Mouse (Mus musculus) regulatory T cell (primary cell): Measurements from ENCODE around the gene Macc1.
"Not testable (repeated sequence)": the region's sequence is repeated elsewhere in the genome, so short reads cannot be mapped to it uniquely, and the experiment has no call there.

Source experiments
- in situ Hi-C: fragments of 300-600 bp; cut with MboI, MseI; formaldehyde crosslinking; loops from one replicate; pipeline ENCODE4 v1.15.1; 2025; ENCODE audit warnings: high pct_unique_total_duplicates

Gene Macc1

GRCm38 (mm10) chr12:119313970-119314369 is at the start of gene Macc1:
Macc1 (plus strand) TSS chr12:119314270.
- in situ Hi-C loops, result no loop called here

GRCm38 (mm10) chr12:119264506-119264905 is 49.6 kb upstream of the Macc1 start:
- in situ Hi-C loops, result no loop called here

DNA sequence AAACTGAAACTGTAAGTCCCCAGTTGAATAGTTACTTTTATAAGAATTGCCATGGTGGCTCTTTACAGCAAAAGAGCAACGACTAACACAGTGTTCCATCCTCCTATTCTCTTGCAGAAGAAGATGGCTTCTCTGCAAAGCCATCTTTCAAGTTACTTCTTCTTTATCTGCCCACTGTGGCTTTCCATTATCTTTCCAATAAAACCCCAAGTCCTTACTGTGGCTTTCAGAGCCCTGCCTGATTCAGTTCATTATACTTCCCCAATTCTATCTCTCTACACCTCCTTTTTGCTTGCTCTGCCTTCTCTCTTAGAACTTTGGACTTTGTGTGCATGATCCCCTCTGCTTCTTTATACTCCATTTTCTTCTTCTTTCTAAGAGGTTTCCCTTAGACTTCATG is 45.3 kb upstream of the Macc1 start:
- in situ Hi-C loops, result no loop called here

DNA sequence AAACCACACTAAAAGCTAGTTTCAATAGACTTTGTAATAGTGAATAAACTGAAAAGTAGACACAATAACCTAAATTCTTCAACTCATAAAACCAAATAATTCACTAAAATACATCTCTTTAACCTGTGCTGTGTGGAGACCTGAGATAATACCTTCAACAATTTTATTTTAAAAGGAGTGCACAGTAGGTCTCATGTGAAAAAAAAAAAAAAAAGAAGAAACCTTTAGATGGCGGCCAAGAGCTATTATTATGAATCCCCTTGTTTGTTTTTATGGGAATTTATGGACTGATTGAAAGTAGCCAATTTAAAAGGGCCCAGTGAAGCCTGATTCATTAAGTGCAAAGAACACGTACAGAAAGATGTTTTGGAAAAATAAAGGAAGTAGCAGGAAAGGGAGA is 44.0 kb upstream of the Macc1 start:
- in situ Hi-C loops, result no loop called here

GRCm38 (mm10) chr12:119271964-119272363 is 42.1 kb upstream of the Macc1 start:
- in situ Hi-C loops, result no loop called here

GRCm38 (mm10) chr12:119273605-119274004 is 40.5 kb upstream of the Macc1 start:
- in situ Hi-C loops, result no loop called here

DNA sequence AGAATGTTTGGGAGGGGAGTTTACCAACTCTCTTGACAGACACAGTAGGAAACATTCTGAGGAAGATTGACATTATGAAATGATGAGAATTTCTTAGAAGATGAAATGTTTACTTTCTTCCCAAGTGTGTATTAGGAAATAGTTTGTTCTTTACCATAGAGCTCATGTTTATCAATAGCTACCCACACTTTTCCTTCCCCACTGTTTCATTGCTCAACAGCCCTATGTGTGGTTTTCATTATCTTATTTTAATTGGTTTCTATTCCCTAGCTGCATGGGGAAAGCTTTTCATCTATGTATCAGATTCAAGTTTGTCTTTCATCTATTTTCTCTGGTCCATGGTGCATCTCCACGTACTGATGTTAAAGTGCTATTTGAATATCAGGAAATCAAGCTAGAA is 37.8 kb upstream of the Macc1 start:
- in situ Hi-C loops, result no loop called here

DNA sequence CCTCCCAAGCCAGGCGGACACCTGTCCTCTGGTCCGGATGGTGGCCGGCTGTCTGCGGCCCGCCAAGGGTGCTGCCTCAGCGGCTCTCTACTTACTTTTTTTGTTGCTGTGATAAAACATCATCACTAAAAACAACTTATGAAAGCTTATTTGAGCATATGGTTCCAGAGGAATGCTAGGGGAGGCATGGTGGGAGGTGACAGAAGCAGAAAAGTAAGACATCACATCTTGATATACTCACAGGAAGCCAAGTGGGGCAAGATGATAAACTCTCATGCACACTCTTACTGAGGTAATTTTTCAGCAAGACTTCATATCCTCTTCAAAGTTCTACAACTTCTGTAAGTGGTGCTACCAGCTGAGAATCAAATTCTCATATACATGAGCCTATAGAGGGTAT is 22.5 kb upstream of the Macc1 start:
- in situ Hi-C loops, result no loop called here

GRCm38 (mm10) chr12:119303618-119304017 is 10.5 kb upstream of the Macc1 start:
- in situ Hi-C loops, result loop anchor here (10.0 kb wide), 1 partner anchor 49 kb away; no protein-coding TSS in a partner anchor

DNA sequence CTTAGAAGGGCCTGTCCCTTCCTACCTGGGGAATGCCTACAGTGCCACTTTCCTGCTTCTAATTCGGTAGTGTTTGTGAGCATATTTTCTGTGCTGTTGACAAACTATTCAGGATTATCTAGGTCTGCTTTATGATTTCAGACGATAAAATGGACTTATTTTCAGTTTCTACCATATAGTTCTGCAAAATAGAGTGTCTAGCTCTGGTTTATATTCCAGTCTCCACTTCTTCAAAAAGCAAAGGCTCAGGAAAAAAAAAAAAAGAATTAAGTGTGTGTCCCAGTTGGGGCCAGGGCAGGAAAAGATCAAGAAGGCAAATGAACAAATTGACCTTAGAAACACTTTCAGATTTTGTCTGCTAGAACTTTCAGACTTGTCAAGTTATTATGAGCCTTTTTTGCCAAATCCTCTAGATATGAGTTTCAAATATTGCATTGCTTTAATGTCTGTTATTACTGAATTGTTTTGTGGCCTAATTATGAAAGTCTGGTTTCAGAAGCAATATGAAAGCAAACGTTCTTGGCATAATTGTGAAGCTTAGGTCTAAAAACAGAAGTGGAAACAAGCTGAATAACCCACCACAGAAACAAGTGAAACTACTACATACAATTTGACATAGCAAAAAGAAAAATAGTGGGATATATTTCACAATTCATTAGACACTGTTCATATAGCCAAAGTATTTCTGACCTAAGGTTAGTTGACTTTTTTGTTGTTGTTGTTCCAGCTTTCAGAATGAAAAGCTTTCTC is 881 bp upstream of the Macc1 start:
- in situ Hi-C loops, result no loop called here

- in situ Hi-C loops, result no loop called here
These were observed 4.7 kb downstream of the Macc1 start for GRCm38 (mm10) chr12:119318799-119319198.

- in situ Hi-C loops, result no loop called here
These were observed 11.3 kb downstream of the Macc1 start for GRCm38 (mm10) chr12:119325400-119325799.

- in situ Hi-C loops, result no loop called here
These were observed 16.6 kb downstream of the Macc1 start for GRCm38 (mm10) chr12:119330644-119331043.

- in situ Hi-C loops, result no loop called here
These were observed 19.3 kb downstream of the Macc1 start for GRCm38 (mm10) chr12:119333376-119333775.

DNA sequence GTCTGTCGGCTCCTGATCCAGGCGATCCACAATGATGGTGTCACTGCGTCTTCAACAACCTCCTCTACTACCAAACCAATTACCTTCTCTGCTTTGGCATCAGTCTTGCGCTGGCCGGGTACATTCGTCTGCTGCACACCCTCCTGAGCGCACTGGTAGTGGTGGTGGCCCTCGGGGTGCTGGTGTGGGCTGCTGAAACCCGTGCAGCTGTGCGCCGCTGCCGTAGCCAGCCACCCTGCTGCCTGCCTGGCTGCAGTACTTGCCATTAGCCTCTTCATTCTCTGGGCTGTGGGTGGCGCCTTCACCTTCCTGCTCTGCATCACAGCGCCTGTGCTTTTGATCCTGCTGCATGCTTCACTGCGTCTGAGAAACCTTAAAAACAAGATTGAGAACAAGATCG is 38.5 kb downstream of the Macc1 start:
- in situ Hi-C loops, result not testable (repeated sequence)

DNA sequence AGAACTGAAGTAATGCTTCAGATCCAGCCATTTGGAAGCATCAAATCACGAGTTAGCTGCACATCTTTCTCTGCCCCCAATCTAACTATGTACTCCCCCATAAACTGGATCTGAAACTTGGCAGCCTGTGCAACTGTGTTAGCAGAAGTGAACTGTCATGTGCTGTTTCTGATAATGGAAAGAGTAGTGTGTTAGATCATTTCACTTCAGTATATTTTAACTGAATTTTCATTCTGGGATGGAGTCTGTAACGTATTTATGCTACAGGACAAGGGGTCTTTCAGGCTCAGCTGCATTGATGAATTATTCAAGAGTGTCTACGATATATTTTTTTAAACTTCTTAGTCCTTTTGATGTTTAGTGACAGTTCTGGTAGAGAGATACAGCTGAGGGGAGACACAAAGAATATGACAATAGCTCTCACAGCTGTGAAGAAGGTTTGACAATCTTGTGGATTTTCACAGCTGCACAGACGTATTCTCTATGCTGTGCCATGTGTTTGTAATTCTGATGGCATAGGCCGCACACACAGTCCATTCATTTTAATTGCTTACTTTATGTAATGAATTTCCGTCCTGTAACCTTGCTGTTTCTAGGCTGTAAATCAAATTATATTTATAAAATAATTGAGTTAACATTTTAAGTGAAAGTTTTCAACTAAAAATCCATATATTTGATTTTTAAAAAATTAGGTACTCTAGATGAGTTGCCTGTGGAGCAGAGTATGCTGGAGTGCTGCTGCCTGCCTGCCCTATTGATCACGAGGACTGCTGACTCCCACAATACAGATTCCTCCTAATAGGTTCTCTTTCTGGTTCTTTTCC is 43.6 kb downstream of the Macc1 start:
- in situ Hi-C loops, result no loop called here

DNA sequence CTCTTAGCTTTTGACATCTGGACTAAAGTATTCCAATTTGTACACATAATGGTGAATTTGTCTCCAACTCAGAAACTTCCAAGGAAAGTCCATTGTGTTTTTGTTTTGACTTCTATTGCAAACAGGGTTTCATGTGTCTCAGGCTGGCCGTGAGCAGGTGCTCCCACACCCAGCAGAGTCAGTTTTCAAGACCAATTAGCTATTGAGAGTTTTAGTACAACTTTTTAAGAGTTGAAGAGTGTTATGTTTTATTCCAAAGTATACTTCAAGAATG is 44.1 kb downstream of the Macc1 start:
- in situ Hi-C loops, result no loop called here

DNA sequence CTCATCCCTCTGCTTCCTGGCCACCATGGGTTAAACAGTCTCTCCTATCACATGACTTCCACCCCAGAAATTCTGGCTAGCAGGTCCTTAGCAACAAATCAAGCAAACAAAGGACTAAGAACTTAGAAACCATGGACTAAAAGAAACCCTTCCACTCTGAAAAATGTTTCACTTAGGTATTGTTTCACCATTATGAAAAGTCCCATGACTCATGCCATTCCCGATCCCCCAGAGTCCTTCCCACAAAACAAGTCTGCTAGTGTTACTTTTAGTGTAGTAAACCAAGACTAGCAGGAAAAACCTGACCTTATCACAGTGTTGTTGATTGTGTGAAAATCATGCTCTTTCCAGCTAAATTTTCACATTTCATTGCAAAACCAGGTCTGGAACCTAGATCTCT is 51.0 kb downstream of the Macc1 start:
- in situ Hi-C loops, result no loop called here

GRCm38 (mm10) chr12:119369832-119370231 is 55.8 kb downstream of the Macc1 start:
- in situ Hi-C loops, result no loop called here

- in situ Hi-C loops, result no loop called here
These were observed 58.3 kb downstream of the Macc1 start for GRCm38 (mm10) chr12:119372359-119372758.

DNA sequence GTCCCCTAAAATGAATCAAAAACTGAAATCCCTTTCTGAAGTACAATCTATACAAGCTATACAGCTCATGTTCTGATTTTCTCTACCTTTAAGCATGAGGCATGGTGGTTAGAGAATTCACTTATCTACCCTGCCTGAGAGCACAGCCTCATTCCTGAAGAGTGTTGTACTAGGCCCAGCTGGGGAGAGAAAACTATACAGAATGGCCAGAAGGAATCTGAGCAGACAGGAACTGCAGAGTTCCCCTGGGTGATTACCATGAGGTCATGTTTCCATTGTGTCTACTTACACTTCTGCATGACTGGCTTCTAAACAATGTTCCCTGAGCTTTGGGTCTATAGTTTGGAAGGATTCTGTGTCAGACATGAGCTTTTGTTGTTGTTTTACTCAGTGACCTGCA is 62.8 kb downstream of the Macc1 start:
- in situ Hi-C loops, result no loop called here

GRCm38 (mm10) chr12:119381839-119382238 is 67.8 kb downstream of the Macc1 start:
- in situ Hi-C loops, result no loop called here

DNA sequence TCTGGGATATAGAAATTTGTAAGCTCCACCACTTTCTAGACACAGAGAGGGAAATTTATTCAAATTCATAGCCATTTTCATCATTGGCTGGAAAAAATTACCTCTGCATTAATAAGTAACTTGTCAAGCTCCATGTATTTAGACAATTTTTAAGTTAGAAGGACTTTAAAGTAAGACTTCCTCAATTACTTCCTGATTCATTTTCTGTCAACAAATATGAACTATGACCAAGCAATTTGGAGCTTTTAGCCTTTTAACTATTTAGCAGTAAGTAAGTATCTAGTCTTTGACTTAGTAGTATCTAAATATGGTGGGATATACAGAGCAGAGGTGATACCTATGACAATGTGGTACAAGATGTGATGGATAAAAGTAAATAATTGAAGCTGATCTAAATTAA is 72.2 kb downstream of the Macc1 start:
- in situ Hi-C loops, result no loop called here
